8 mouse cellular contexts compared by ENCODE assay signal in the genomic region with DNA sequence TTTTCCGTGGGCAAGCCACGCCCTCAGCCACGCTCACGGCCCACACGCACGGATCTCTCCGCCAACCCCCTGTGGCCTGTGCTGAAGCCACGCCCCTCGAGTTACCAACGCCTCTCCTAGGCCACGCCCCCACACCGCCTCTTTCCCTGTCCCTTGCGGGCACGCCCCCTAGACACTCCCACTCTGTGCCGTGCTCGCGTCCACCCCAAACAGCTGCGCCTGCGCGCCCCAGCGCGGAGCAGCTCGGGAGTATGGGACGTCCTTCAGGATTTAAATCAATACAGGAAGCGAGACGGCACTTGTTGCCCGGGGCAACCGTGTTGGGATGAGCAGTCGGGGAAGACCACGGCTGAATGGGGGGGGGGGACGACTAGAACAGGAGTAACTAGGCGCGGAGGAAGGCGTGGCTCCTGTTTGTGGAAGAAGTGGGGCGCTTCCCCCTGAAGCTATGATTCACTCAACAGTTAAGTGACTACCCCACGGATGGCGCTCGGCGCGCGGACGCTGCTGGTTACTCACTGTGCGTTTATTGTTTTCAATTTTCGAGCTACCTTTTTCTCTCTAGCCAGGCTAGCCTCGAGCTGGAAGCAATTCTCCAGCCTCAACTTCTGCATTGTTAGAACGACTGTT. TPM values are rescaled to one million over a fixed set of nuclear protein-coding genes. Genes with fewer than 3 reads are reported as not detected.
DNase-seq lines count a peak whose midpoint lies in the region; ATAC-seq lines count a peak whose summit lies in the region.

No protein-coding gene starts in this region.

- peak; percentile 100 for DNase-seq in MN1 (ENCODE audit: low spot score)
- peak; percentile 100 for DNase-seq in cerebellum, adult 9-11 months
- peak; percentile 100 for DNase-seq in frontal cortex, adult 2 months (ENCODE audit: extremely low spot score in 1 of 2, low spot score in 1 of 2)
- peak; percentile 100 for DNase-seq in hindbrain, embryonic 11.5 days (ENCODE audit: low spot score)
- DNase-seq in layer of hippocampus, postnatal 10 days (ENCODE audit: low spot score in 2 of 2), result peak; percentile 100
- DNase-seq in lung, postnatal 10 days, result peak; percentile 100
- peak; percentile 100 for DNase-seq in ovary, postnatal 36 days (ENCODE audit: low spot score)
- DNase-seq in thymus, postnatal 25 days, result peak; percentile 100

- peak overlapping the region; percentile 91 for H3K4me3 ChIP-seq in hindbrain, embryonic 11.5 days (ENCODE audit: low read depth, low read length)

- no peaks in the 10 kb centered on the region for H3K27me3 ChIP-seq in hindbrain, embryonic 11.5 days (ENCODE audit: control insufficient read depth, insufficient read depth, low read length)

- 0 out of 2 replicates have a peak, but pooled peaks cover 5% of the 10 kb centered on the region for H3K36me3 ChIP-seq in hindbrain, embryonic 11.5 days (ENCODE audit: control insufficient read depth, insufficient read depth, low read length)

- ATAC-seq in hindbrain, embryonic 11.5 days (ENCODE audit: low FRiP score), result peak; percentile 97

- H3K9me3 ChIP-seq in hindbrain, embryonic 11.5 days (ENCODE audit: control insufficient read depth, low read length), result no peaks in the 10 kb centered on the region

- H3K4me1 ChIP-seq in hindbrain, embryonic 11.5 days (replicated peaks; ENCODE audit: control insufficient read depth, insufficient read depth, low read length), result peaks cover 13% of the 10 kb centered on the region

- WGBS in hindbrain, embryonic 11.5 days, result under 1% methylated on average over 45 of the region's 46 CpGs

- H3K9ac ChIP-seq in hindbrain, embryonic 11.5 days (ENCODE audit: low read depth, low read length), result peak overlapping the region; percentile 63

- peak overlapping the region; percentile 51 for H3K4me2 ChIP-seq in hindbrain, embryonic 11.5 days (replicated peaks; ENCODE audit: low read depth, low read length)

- peak overlapping the region; percentile 65 for H3K27ac ChIP-seq in hindbrain, embryonic 11.5 days (ENCODE audit: low read depth, low read length)

RNA-seq across cellular contexts. Expression of a gene that starts 0.4 kb away (rescaled TPM):
- polyA plus RNA-seq in frontal cortex, adult 2 months (2012; rRNA removed), result 66.9 and 71.6 TPM in 2 replicates
- polyA plus RNA-seq in hindbrain, embryonic 11.5 days (2014; fragmentation: Nextera tagmentation; extraction: Ambion mirVana), result 83.0 and 92.1 TPM in 2 replicates
- total RNA-seq in layer of hippocampus, postnatal 10 days (2021), result 10 to 100 TPM; 81.2 to 85.2 TPM

RNA-seq across cellular contexts. Expression of a gene that starts 5.6 kb away (rescaled TPM):
- polyA plus RNA-seq in frontal cortex, adult 2 months (2012; rRNA removed), result 92.2 and 105 TPM in 2 replicates
- 44.8 and 52.6 TPM in 2 replicates for polyA plus RNA-seq in hindbrain, embryonic 11.5 days (2014; fragmentation: Nextera tagmentation; extraction: Ambion mirVana)
- total RNA-seq in layer of hippocampus, postnatal 10 days (2021), result 10 to 100 TPM; 72.0 to 77.3 TPM

RNA-seq across cellular contexts. Expression of a gene that starts 5.6 kb away (rescaled TPM):
- 6.9 and 8.9 TPM in 2 replicates for polyA plus RNA-seq in frontal cortex, adult 2 months (2012; rRNA removed)
- 2.2 and 3.2 TPM in 2 replicates for polyA plus RNA-seq in hindbrain, embryonic 11.5 days (2014; fragmentation: Nextera tagmentation; extraction: Ambion mirVana)
- total RNA-seq in layer of hippocampus, postnatal 10 days (2021), result 1 to 10 TPM; 2.3 to 4.5 TPM

RNA-seq across cellular contexts. Expression of a gene that starts 10.1 kb away (rescaled TPM):
- 7.4 and 10.1 TPM in 2 replicates for polyA plus RNA-seq in frontal cortex, adult 2 months (2012; rRNA removed)
- polyA plus RNA-seq in hindbrain, embryonic 11.5 days (2014; fragmentation: Nextera tagmentation; extraction: Ambion mirVana), result 0.49 and 1.0 TPM in 2 replicates
- 1 to 10 TPM; 1.1 to 3.5 TPM for total RNA-seq in layer of hippocampus, postnatal 10 days (2021)

RNA-seq across cellular contexts. Expression of a gene that starts 13.1 kb away (rescaled TPM):
- polyA plus RNA-seq in frontal cortex, adult 2 months (2012; rRNA removed), result 0.67 and 0.68 TPM in 2 replicates
- polyA plus RNA-seq in hindbrain, embryonic 11.5 days (2014; fragmentation: Nextera tagmentation; extraction: Ambion mirVana), result 0.47 TPM in 1 of 2 replicates, not detected in the other
- total RNA-seq in layer of hippocampus, postnatal 10 days (2021), result under 1 TPM; 0.57 to 0.74 TPM

Comparison
In these comparisons a context has a peak if more than half of its experiments do, and no peak if none do; other contexts are left out.
1. Peak in every context shown above with its lines: DNase-seq, ATAC-seq, H3K4me3 ChIP-seq and H3K27ac ChIP-seq.